Mouse (Mus musculus): ENCODE measurements around the gene Cartpt.
"Not testable (repeated sequence)": the region's sequence is repeated elsewhere in the genome, so short reads cannot be mapped to it uniquely, and the experiment has no call there.

Gene Cartpt

DNA sequence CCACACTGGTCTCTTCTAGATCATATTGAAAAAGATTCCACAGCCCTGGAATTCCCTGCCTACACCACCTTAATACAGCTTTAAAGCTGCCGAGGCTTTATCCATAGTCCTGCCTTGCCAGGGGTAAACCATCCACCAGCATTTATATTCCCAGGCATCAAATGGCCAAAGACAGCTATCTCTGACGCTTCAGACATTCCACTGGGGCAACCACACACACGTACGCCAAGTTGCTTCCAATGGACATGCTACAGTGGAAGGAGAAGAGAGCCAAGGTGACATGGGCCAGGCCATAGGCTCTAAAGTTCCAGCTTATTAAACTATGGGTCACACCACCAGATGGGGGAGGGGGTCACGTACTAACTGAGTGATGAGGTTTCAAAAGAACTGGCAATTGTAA is 45.7 kb downstream of the Cartpt start:
- no peak for DNase-seq

DNA sequence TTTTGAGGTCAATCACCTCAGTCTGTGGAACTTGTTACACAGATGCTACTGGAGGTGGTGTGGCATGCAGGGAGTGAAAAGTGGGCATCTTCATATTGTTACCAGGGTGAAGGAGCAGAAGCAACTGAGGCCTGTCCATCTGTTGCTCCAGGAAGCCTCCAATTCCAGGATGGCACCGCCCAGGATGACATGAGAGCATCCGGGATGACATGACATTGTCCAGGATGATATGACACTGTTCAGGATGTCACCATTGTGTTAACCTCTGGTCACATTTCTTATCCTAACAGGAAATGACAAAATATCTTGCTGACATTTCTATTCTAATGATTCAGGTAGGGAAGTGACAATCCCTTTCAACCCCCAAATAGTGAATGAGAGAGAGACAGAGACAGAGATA is 47.8 kb downstream of the Cartpt start:
- no peak for DNase-seq

DNA sequence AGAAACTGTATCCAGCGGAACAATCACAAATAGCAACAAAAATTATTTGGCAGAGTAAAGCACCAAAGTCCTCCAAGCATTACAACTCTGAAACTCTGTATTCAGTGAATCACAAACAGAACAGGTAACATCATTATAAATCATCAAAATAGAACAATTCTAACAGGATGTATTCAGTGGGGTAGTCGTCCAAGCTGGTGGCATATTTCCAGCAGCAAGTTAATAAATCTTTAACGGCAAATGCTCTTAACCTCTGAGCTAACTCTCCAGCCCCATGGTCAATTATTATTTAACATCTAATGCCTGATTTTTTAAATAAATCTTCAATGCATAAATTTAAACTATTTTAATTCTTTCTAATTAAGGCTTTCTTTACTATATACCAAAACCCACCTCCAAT is 48.5 kb downstream of the Cartpt start:
- DNase-seq = not testable (repeated sequence)

DNA sequence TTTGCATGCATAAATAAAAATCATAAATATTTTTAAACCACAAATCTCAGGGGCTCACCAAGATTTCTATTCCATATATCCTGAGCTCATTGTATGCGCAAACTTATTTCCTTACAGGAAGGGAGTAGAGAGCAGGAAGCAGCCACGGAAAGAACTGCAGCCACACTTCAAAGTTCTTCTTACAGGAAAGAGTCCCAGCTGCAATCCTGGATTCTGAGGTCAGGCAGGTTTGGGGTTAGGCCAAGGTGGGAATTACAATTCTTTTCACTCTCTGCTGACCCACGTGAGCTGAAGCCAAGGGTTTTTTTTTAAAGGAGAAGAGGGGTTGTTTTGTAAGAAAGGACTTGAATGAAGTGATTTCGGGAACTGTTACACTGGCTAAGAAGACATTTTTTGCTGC is 49.9 kb downstream of the Cartpt start:
- no peak for DNase-seq

- DNase-seq = no peak
These were observed 51.3 kb downstream of the Cartpt start for GRCm38 (mm10) chr13:99849597-99849996.

Measured in kidney, adult 11 months (tissue).